Mouse (Mus musculus): ENCODE measurements around the gene Kcnj11. TPM values are rescaled to one million over a fixed set of nuclear protein-coding genes. Genes with fewer than 3 reads are reported as not detected.

The Kcnj11 gene
- polyA plus RNA-seq, 1 experiment from 2014 or later, result 0.14 TPM

Other genes with a start within 250 kb of the Kcnj11 start
- gene Kdelr1, start 228.0 kb downstream of the Kcnj11 start, polyA plus RNA-seq (2016; fragmentation: Nextera tagmentation; extraction: Ambion mirVana), result 53.6 and 66.3 TPM in 2 replicates
- 0.56 and 0.64 TPM in 2 replicates for gene Grin2d, start 222.4 kb downstream of the Kcnj11 start, polyA plus RNA-seq (2016; fragmentation: Nextera tagmentation; extraction: Ambion mirVana)
- 0.33 and 0.82 TPM in 2 replicates for gene Syngr4, start 204.1 kb downstream of the Kcnj11 start, polyA plus RNA-seq (2016; fragmentation: Nextera tagmentation; extraction: Ambion mirVana)
- gene Tmem143, start 203.8 kb downstream of the Kcnj11 start, polyA plus RNA-seq (2016; fragmentation: Nextera tagmentation; extraction: Ambion mirVana), result 5.7 and 6.5 TPM in 2 replicates
- gene Emp3, start 179.4 kb downstream of the Kcnj11 start, polyA plus RNA-seq (2016; fragmentation: Nextera tagmentation; extraction: Ambion mirVana), result 78.5 and 84.9 TPM in 2 replicates
- gene Ccdc114, start 176.7 kb downstream of the Kcnj11 start, polyA plus RNA-seq (2016; fragmentation: Nextera tagmentation; extraction: Ambion mirVana), result 3.8 and 4.2 TPM in 2 replicates
- gene Abcc6, start 70.5 kb downstream of the Kcnj11 start, polyA plus RNA-seq (2016; fragmentation: Nextera tagmentation; extraction: Ambion mirVana), result 0.38 and 0.57 TPM in 2 replicates
- gene Nomo1, start 67.1 kb downstream of the Kcnj11 start, polyA plus RNA-seq (2016; fragmentation: Nextera tagmentation; extraction: Ambion mirVana), result 28.2 and 29.5 TPM in 2 replicates
- gene Abcc8, start 79.3 kb upstream of the Kcnj11 start, polyA plus RNA-seq (2016; fragmentation: Nextera tagmentation; extraction: Ambion mirVana), result 0.87 and 0.93 TPM in 2 replicates
- 2.6 and 2.8 TPM in 2 replicates for gene Ush1c, start 137.7 kb upstream of the Kcnj11 start, polyA plus RNA-seq (2016; fragmentation: Nextera tagmentation; extraction: Ambion mirVana)
- 0.68 and 1.1 TPM in 2 replicates for gene Otog, start 140.2 kb upstream of the Kcnj11 start, polyA plus RNA-seq (2016; fragmentation: Nextera tagmentation; extraction: Ambion mirVana)

Measured in embryonic facial prominence, embryonic 12.5 days (tissue).